Mouse (Mus musculus) embryonic facial prominence, embryonic 15.5 days (tissue): ENCODE measurements around the gene 2510002D24Rik. TPM values are rescaled to one million over a fixed set of nuclear protein-coding genes. Genes with fewer than 3 reads are reported as not detected.
A peak's percentile ranks its signal among the peaks of the same experiment; 100 is the strongest.

Experiments used
- ATAC-seq: fragments of 200-750 bp; cut with Nextera tagmentation; 2 replicates; pipeline ENCODE4 v1.8.0; 2017; ENCODE audit warnings: low read depth, moderate TSS enrichment; ENCODE audit not compliant: insufficient number of reproducible peaks, low FRiP score, low TSS enrichment
- H3K27ac ChIP-seq: fragments of 300-500 bp; sonication (generic); replicated peaks from 2 replicates; pipeline ENCODE4 v1.5.1; 2015; ENCODE audit warnings: mild to moderate bottlenecking, inconsistent platforms
- H3K27me3 ChIP-seq: fragments of 300-500 bp; sonication (generic); 2 replicates; pipeline ENCODE4 v1.6.1; 2015; ENCODE audit warnings: inconsistent platforms
- H3K36me3 ChIP-seq: fragments of 300-500 bp; sonication (generic); 2 replicates; pipeline ENCODE4 v1.6.1; 2015; ENCODE audit warnings: mild to moderate bottlenecking, inconsistent platforms
- H3K4me1 ChIP-seq: fragments of 300-500 bp; sonication (generic); 2 replicates; pipeline ENCODE4 v1.6.1; 2015; ENCODE audit warnings: inconsistent platforms
- H3K4me2 ChIP-seq: fragments of 300-500 bp; sonication (generic); replicated peaks from 2 replicates; pipeline ENCODE4 v1.6.1; 2015; ENCODE audit warnings: mild to moderate bottlenecking, inconsistent platforms
- H3K4me3 ChIP-seq: fragments of 300-500 bp; sonication (generic); replicated peaks from 2 replicates; pipeline ENCODE4 v1.5.1; 2015; ENCODE audit warnings: mild to moderate bottlenecking, inconsistent platforms
- H3K9ac ChIP-seq: fragments of 300-500 bp; sonication (generic); 2 replicates; pipeline ENCODE4 v1.6.1; 2015; ENCODE audit warnings: inconsistent platforms
- H3K9me3 ChIP-seq: fragments of 300-500 bp; sonication (generic); replicated peaks from 2 replicates; pipeline ENCODE4 v1.6.1; 2016; ENCODE audit warnings: inconsistent platforms
- WGBS: fragments of 180-500 bp; shearing (Covaris S2); methylation state at CpG from one replicate; pipeline ENCODE4 v1.1.7; 2015; 5-methylcytosine and 5-hydroxymethylcytosine counted together
- polyA plus RNA-seq: library from polyadenylated mRNA; unstranded; fragments of >200 nt; fragmentation: Nextera tagmentation; extraction: Ambion mirVana; gene quantifications from 2 replicates; pipeline ENCODE4 v1.2.1, GENCODE M21; 2015

Gene 2510002D24Rik
- 46.5 and 50.6 TPM in 2 replicates for polyA plus RNA-seq

DNA sequence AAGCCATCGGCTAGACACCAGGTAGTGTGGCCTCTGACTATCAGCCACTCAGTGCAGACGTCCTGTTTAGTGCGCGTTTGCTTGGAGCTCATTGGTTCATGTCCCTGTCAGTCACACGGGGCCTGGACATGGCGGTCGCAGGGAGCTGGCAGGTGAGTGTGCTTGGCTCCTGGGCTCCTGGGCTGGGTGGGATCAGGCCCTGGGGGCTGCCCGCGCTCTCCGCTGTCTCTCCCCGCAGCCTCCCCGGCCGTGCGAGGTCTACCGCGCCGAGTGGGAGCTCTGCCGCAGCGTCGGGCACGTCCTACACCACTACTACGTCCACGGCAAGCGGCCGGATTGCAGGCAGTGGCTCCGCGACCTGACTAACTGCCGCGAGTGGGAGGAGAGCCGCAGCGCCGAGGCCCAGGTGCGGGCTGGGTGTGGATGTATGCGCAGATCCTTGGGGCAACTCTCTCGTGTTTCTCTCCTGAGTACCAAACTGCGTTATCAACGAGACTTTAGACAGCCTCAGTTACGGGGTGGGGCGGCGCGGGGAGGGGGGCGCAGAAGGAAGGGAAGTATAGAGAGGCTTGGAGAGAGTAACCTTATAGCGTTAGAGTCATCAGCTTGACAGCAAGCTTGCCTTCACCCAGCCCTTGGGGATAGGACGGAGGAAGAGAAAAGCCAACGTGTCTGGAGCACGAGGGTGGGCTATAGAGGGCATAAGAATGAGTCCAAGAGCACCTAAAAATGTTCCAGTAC is at the start of gene 2510002D24Rik, which contains the start of gene Gm28539:
Gene 2510002D24Rik, plus strand, starts transcription at position 111 of the 741 bp plus-strand sequence.
Gene Gm28539, plus strand, starts transcription at position 117 of the 741 bp plus-strand sequence.
- Histone ChIP-seq H3K36me3 (peaks cover 43% of the 10 kb centered on the region), H3K4me3 (peak within 1 kb of the TSS; percentile 95), H3K9me3 (no peaks in the 10 kb centered on the region), H3K27me3 (no peaks in the 10 kb centered on the region), H3K27ac (peak within 1 kb of the TSS; percentile 75), H3K4me2 (peak within 1 kb of the TSS; percentile 53), H3K9ac (peak within 1 kb of the TSS; percentile 78), H3K4me1 (0 out of 2 replicates have a peak, but pooled peaks cover 4% of the 10 kb centered on the region)
- ATAC-seq, result peak; percentile 95
- WGBS, result under 1% methylated on average over 46 of the region's 46 CpGs

GRCm38 (mm10) chr16:18786652-18787051 is 49.7 kb upstream of the 2510002D24Rik start:
- Histone ChIP-seq H3K9ac (no peak overlapping the region), H3K4me1 (no peaks in the 10 kb centered on the region), H3K9me3 (no peaks in the 10 kb centered on the region), H3K27me3 (no peaks in the 10 kb centered on the region), H3K27ac (no peak overlapping the region), H3K4me2 (no peak overlapping the region), H3K36me3 (peaks cover 68% of the 10 kb centered on the region), H3K4me3 (no peak overlapping the region)
- WGBS, result 92% methylated on average over 10 of the region's 10 CpGs
- ATAC-seq, result no peak

DNA sequence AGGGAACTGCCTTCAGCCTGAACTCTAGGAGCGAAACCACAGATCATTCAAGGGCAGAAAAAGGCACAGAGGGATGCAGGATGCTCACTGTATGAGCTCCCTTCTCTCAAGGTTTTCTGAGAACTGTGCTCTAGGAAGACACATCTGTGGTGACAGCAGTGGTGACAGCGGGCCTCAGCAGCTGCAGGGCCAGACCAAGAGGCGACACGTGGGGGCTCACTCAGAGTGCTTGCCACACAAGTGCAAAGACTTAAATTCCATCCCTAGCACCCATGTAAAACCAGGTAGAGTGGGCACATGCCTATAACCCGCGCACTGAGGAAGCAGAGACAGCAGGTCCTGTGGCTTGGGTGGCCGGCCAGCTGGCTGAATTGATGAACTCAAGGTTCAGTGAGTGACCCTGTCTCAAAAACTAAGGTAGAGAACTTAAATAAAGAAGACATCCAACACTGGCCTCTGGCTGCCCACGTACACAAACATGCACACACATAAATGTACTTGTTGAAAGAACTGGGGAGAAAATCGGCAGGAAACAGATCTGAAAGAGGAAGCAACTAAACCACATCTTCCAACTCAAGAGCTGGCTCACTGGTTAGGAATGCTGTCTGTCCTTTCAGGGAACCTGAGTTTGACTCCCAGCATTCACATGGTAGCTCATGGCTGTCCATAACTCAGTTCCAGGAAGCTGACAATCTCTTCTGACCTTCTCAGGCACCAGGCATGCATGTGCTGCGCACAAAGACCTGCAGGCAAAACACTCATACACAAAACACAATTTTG is 47.6 kb upstream of the 2510002D24Rik start:
- H3K4me2 ChIP-seq, result no peak overlapping the region
- H3K9ac ChIP-seq, result no peak overlapping the region
- no peaks in the 10 kb centered on the region for H3K27me3 ChIP-seq
- H3K36me3 ChIP-seq, result peaks cover 58% of the 10 kb centered on the region
- WGBS, result 86% methylated on average over 10 of the region's 10 CpGs
- H3K4me1 ChIP-seq, result no peaks in the 10 kb centered on the region
- H3K9me3 ChIP-seq, result no peaks in the 10 kb centered on the region
- no peak for ATAC-seq
- H3K4me3 ChIP-seq, result no peak overlapping the region
- no peak overlapping the region for H3K27ac ChIP-seq

- Histone ChIP-seq H3K27ac (no peak overlapping the region), H3K9ac (no peak overlapping the region), H3K4me2 (no peak overlapping the region), H3K4me1 (no peaks in the 10 kb centered on the region), H3K27me3 (no peaks in the 10 kb centered on the region), H3K4me3 (no peak overlapping the region), H3K9me3 (no peaks in the 10 kb centered on the region), H3K36me3 (peaks cover 59% of the 10 kb centered on the region)
- WGBS, result 94% methylated on average over 11 of the region's 11 CpGs
- ATAC-seq, result no peak
Observed at GRCm38 (mm10) chr16:18795223-18795899, 41.0 kb upstream of the 2510002D24Rik start.

DNA sequence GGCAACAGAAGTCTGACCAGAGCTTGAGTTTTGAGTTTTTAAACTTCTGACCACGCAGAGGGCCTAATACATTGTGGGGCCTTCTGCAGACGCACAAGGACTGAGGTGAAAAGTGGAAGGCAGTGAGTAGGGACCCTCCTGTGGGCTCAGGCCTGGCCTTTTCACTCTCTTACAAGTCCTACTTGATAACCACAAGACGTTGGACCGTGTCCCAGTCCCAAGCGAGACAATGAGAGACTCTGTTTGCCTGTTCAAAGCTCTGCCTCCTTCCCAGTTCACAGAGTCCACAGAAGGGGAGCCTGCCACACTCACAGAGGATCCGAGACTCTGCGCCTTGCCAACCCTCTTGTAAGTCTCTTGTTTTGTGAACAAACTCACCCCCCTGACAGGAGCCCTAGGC is 39.7 kb upstream of the 2510002D24Rik start:
- H3K4me2 ChIP-seq, result no peak overlapping the region
- H3K36me3 ChIP-seq, result peaks cover 59% of the 10 kb centered on the region
- H3K27me3 ChIP-seq, result no peaks in the 10 kb centered on the region
- no peak overlapping the region for H3K4me3 ChIP-seq
- ATAC-seq, result no peak
- no peak overlapping the region for H3K9ac ChIP-seq
- 80% methylated on average over 7 of the region's 7 CpGs for WGBS
- H3K4me1 ChIP-seq, result no peaks in the 10 kb centered on the region
- no peak overlapping the region for H3K27ac ChIP-seq
- no peaks in the 10 kb centered on the region for H3K9me3 ChIP-seq

DNA sequence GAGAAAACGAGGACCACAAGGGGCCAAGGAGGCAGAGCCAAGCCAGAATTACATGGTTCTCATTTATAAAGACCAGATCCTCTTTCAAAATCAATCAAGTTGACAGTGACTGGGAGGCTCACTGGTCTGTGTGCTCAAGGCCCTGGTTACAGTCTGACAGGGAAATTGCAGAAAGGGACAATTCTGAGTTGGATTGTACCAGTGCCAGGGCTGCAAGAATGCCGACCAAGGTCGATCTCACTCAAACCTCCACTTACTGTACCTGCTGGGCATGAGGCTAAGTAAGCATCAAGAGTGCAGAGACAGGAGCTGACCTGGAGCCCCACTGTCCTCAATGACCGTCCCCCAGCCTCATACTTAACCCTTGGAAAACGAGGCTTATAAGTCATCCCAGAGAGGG is 38.2 kb upstream of the 2510002D24Rik start:
- Histone ChIP-seq H3K27ac (no peak overlapping the region), H3K4me1 (no peaks in the 10 kb centered on the region), H3K27me3 (no peaks in the 10 kb centered on the region), H3K4me3 (no peak overlapping the region), H3K4me2 (no peak overlapping the region), H3K9me3 (no peaks in the 10 kb centered on the region), H3K36me3 (peaks cover 60% of the 10 kb centered on the region), H3K9ac (no peak overlapping the region)
- WGBS, result 88% methylated on average over 5 of the region's 5 CpGs
- no peak for ATAC-seq

GRCm38 (mm10) chr16:18798841-18799240 is 37.5 kb upstream of the 2510002D24Rik start:
- Histone ChIP-seq H3K9me3 (no peaks in the 10 kb centered on the region), H3K4me1 (no peaks in the 10 kb centered on the region), H3K4me3 (no peak overlapping the region), H3K27ac (no peak overlapping the region), H3K36me3 (peaks cover 64% of the 10 kb centered on the region), H3K9ac (no peak overlapping the region), H3K4me2 (no peak overlapping the region), H3K27me3 (no peaks in the 10 kb centered on the region)
- WGBS, result 56% methylated on average over 2 of the region's 2 CpGs
- ATAC-seq, result no peak

DNA sequence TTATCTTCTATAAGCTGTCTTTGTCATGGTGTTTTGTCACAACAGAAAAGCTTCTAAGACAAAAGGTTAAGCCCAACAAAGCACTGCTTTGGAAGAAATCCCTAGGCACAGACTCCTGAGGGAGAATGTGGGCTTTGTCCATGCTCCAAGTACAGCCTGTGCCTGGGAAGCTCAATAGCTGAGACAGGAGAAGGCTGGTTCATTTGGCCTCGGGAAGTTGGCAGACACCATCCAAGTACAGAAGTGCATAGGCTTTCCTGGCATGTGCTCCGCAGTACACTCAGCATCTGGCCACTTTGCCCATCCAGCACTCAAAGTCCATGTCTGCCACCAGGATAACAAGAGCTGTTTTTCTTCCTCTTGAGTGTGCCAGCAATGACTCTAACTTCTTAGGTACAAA is 30.6 kb upstream of the 2510002D24Rik start:
- Histone ChIP-seq H3K27ac (no peak overlapping the region), H3K36me3 (peaks cover 50% of the 10 kb centered on the region), H3K9ac (no peak overlapping the region), H3K4me3 (no peak overlapping the region), H3K9me3 (no peaks in the 10 kb centered on the region), H3K27me3 (no peaks in the 10 kb centered on the region), H3K4me2 (no peak overlapping the region), H3K4me1 (peaks cover 3% of the 10 kb centered on the region; the same call in 1 of the 2 replicates)
- 94% methylated on average over 2 of the region's 2 CpGs for WGBS
- ATAC-seq, result no peak

DNA sequence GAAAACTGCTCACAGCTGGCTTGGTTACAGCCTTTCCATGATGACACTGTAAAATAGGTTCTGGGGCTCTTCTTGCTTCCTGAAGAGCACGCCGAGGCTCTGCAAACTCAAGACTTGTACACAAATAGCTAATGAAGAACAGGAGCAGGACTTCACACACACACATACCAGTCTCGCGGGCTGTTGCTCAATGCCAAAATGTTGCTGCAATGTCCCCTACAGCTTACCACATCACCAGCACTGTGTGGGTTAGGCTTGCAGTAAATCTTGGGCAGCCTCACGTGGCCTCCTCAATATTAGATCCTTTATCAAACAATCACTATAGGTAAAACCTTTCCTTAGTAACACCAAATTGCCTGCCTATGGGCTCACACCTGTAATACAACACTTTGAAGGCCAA is 27.4 kb upstream of the 2510002D24Rik start:
- H3K9me3 ChIP-seq, result no peaks in the 10 kb centered on the region
- no peak for ATAC-seq
- WGBS, result 76% methylated on average over 5 of the region's 5 CpGs
- H3K9ac ChIP-seq, result no peak overlapping the region
- no peak overlapping the region for H3K4me2 ChIP-seq
- no peak overlapping the region for H3K27ac ChIP-seq
- H3K27me3 ChIP-seq, result no peaks in the 10 kb centered on the region
- H3K4me3 ChIP-seq, result no peak overlapping the region
- H3K36me3 ChIP-seq, result peaks cover 35% of the 10 kb centered on the region
- peaks cover 20% of the 10 kb centered on the region for H3K4me1 ChIP-seq

- ATAC-seq, result no peak
- 0 out of 2 replicates have a peak overlapping the region, but pooled peaks have one; percentile 87 for H3K27ac ChIP-seq
- no peaks in the 10 kb centered on the region for H3K27me3 ChIP-seq
- peaks cover 20% of the 10 kb centered on the region for H3K4me1 ChIP-seq
- peak overlapping the region; percentile 76 for H3K4me3 ChIP-seq
- peaks cover 37% of the 10 kb centered on the region for H3K36me3 ChIP-seq
- H3K4me2 ChIP-seq, result peak overlapping the region; percentile 88
- peak overlapping the region; percentile 44 for H3K9ac ChIP-seq
- 6% methylated on average over 5 of the region's 5 CpGs for WGBS
- no peaks in the 10 kb centered on the region for H3K9me3 ChIP-seq
Observed at GRCm38 (mm10) chr16:18811032-18811431, 25.3 kb upstream of the 2510002D24Rik start.
